Mouse (Mus musculus) midbrain, postnatal 0 days (tissue): Measurements from ENCODE around the gene Vapb. TPM values are rescaled to one million over a fixed set of nuclear protein-coding genes. Genes with fewer than 3 reads are reported as not detected.

Experiments used
- ATAC-seq: fragments of 200-750 bp; cut with Nextera tagmentation; 2 replicates; pipeline ENCODE4 v1.8.0; 2017; ENCODE audit warnings: moderate number of reproducible peaks, mild to moderate bottlenecking, moderate TSS enrichment, moderate library complexity; ENCODE audit not compliant: low FRiP score
- DNase-seq: peaks from one replicate; pipeline ENCODE4 v3.0.0-alpha.2; 2015; ENCODE audit warnings: low spot score
- H3K27ac ChIP-seq: fragments of 300-500 bp; sonication (generic); 2 replicates; pipeline ENCODE4 v1.5.1; 2014; ENCODE audit warnings: low read depth, mild to moderate bottlenecking, low read length, mixed read lengths
- H3K27me3 ChIP-seq: fragments of 300-500 bp; sonication (generic); 2 replicates; pipeline ENCODE4 v1.6.1; 2014; ENCODE audit warnings: low read length, control low read depth, mixed read lengths; ENCODE audit not compliant: insufficient read depth
- H3K36me3 ChIP-seq: fragments of 300-500 bp; sonication (generic); 2 replicates; pipeline ENCODE4 v1.6.1; 2014; ENCODE audit warnings: low read length, control low read depth, mixed read lengths; ENCODE audit not compliant: insufficient read depth
- H3K4me1 ChIP-seq: fragments of 300-500 bp; sonication (generic); 2 replicates; pipeline ENCODE4 v1.6.1; 2014; ENCODE audit warnings: mild to moderate bottlenecking, control low read depth, antibody characterized with exemption, low read length, mixed read lengths; ENCODE audit not compliant: insufficient read depth
- H3K4me2 ChIP-seq: fragments of 300-500 bp; sonication (generic); 2 replicates; pipeline ENCODE4 v1.6.1; 2014; ENCODE audit warnings: low read depth, mild to moderate bottlenecking, low read length, mixed read lengths; ENCODE audit not compliant: poor library complexity, severe bottlenecking
- H3K4me3 ChIP-seq: fragments of 300-500 bp; sonication (generic); 2 replicates; pipeline ENCODE4 v1.5.1; 2014; ENCODE audit warnings: low read depth, mild to moderate bottlenecking, low read length, moderate library complexity
- H3K9ac ChIP-seq: fragments of 300-500 bp; sonication (generic); replicated peaks from 2 replicates; pipeline ENCODE4 v1.6.1; 2014; ENCODE audit warnings: mild to moderate bottlenecking, low read length, moderate library complexity, mixed read lengths; ENCODE audit not compliant: poor library complexity, severe bottlenecking
- H3K9me3 ChIP-seq: fragments of 300-500 bp; sonication (generic); 2 replicates; pipeline ENCODE4 v1.6.1; 2016; ENCODE audit warnings: low read length, control low read depth
- CTCF ChIP-seq: IDR thresholded peaks from 2 replicates; pipeline ENCODE4 v1.5.1; 2016; ENCODE audit warnings: antibody characterized with exemption, mild to moderate bottlenecking
- WGBS: fragments of 180-500 bp; shearing (Covaris S2); extraction: QIAGEN DNeasy Blood & Tissue Kit; methylation state at CpG from one replicate; pipeline ENCODE4 v1.1.7; 2014; 5-methylcytosine and 5-hydroxymethylcytosine counted together
- polyA plus RNA-seq: library from polyadenylated mRNA; unstranded; fragments of >200 nt; fragmentation: Nextera tagmentation; extraction: Ambion mirVana; gene quantifications from 2 replicates; pipeline ENCODE4 v1.2.1, GENCODE M21; 2015
- total RNA-seq: library from RNA; depleted of rRNA; stranded (reverse); fragments of >200 nt; gene quantifications from 2 replicates; pipeline ENCODE4 v1.2.3, GENCODE M21; 2014

Vapb gene
- total and polyA plus RNA-seq, 2 experiments from 2014 or later, result 11.5 to 36.3 TPM

DNA sequence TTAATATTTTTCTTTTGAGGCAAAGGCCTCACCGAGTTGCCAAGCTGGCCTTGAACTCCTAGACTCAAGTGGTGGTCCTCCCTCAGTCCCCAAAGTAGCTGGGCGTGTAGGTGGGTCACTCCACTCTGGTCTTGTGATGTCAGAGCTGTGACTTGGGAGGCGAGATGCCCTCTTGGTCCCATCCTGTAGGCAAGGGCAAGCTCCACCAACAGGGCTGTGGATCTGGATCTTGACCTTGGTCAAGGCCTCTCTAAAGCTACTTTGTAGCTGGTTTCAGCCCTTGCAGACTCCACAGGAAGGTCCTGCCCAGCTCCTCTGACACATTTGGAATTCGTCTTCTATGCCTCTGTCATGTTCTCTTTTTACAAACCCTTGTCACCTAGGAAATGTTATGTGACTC, 11.5 kb upstream of the Vapb start:
- Histone ChIP-seq H3K36me3 (no peaks in the 10 kb centered on the region), H3K4me1 (no peaks in the 10 kb centered on the region), H3K4me3 (no peak overlapping the region), H3K9ac (no peak overlapping the region), H3K9me3 (no peaks in the 10 kb centered on the region), H3K4me2 (no peak overlapping the region), H3K27me3 (no peaks in the 10 kb centered on the region), H3K27ac (no peak overlapping the region)
- no peak for DNase-seq
- WGBS, result 86% methylated on average over 4 of the region's 4 CpGs
- no peak for ATAC-seq
- no peak for TF ChIP-seq CTCF

DNA sequence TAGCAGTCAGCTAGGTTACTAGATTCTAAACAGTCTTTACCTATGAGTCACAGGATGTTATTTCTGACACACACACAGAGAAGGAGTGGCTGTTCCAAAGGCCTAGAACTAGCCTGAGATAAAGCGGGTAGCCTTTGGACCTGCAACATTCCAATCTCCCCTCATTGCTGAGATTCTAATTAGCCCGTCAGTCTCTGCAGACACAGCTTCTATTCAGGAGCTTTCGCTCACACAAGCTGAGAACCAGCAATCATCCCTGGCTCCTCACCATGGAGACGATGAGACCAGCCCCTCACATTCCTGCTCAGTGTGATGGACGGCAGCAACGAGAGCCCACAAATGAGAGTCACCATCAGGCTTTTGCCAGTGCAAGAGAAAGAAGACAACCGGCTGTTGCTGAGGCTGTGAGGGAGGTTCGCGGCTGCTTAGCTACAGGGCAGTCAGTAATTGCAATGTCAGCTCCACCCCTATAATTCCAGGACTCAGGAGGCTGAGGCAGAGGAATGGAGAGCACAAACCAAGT, 6.8 kb upstream of the Vapb start:
- no peak overlapping the region for H3K4me3 ChIP-seq
- H3K27ac ChIP-seq, result 0 out of 2 replicates have a peak overlapping the region, but pooled peaks have one; percentile 18
- no peaks in the 10 kb centered on the region for H3K9me3 ChIP-seq
- H3K4me1 ChIP-seq, result no peaks in the 10 kb centered on the region
- DNase-seq (peak; percentile 52), ATAC-seq (peak; percentile 57)
- 6% methylated on average over 9 of the region's 9 CpGs for WGBS
- TF ChIP-seq CTCF, result no peak
- no peaks in the 10 kb centered on the region for H3K27me3 ChIP-seq
- no peak overlapping the region for H3K9ac ChIP-seq
- no peak overlapping the region for H3K4me2 ChIP-seq
- H3K36me3 ChIP-seq, result no peaks in the 10 kb centered on the region

- TF ChIP-seq CTCF, result no peak
- Histone ChIP-seq H3K9me3 (no peaks in the 10 kb centered on the region), H3K4me2 (no peak overlapping the region), H3K4me1 (peaks cover 13% of the 10 kb centered on the region; the same call in 1 of the 2 replicates), H3K36me3 (no peaks in the 10 kb centered on the region), H3K4me3 (no peak overlapping the region), H3K27me3 (no peaks in the 10 kb centered on the region), H3K9ac (no peak overlapping the region), H3K27ac (no peak overlapping the region)
- 58% methylated on average over 2 of the region's 2 CpGs for WGBS
- no peak for DNase-seq
- no peak for ATAC-seq
These were observed 2.9 kb upstream of the Vapb start for GRCm38 (mm10) chr2:173734426-173734825.

DNA sequence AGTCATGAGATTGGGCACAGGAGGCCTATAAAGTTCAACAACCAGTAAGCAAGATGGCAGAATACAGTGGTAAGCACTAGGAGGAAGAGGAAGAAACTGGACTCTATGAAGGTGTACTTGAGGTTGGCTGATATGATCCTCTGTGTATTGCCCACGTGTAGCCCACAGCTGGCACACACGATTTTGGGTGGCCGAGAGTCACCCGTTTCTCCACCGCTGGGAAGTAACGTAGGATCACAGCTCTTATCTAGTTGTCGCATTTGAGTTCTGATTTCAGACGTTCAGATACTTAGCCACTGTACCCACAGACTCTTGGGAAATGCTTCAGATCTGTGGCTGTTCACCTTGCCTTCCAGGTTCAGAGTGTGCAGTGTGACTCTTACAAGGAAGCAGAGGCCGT, 921 bp downstream of the Vapb start:
- no peak for TF ChIP-seq CTCF
- Histone ChIP-seq H3K4me2 (peak overlapping the region; percentile 60), H3K9me3 (no peaks in the 10 kb centered on the region), H3K4me1 (peaks cover 13% of the 10 kb centered on the region; the same call in 1 of the 2 replicates), H3K4me3 (peak overlapping the region; percentile 75), H3K27me3 (no peaks in the 10 kb centered on the region), H3K36me3 (no peaks in the 10 kb centered on the region), H3K27ac (peak overlapping the region; percentile 74; the same call in 1 of the 2 replicates), H3K9ac (peak overlapping the region; percentile 93; the same call in 1 of the 2 replicates)
- ATAC-seq (no peak), DNase-seq (no peak)
- WGBS, result 85% methylated on average over 9 of the region's 9 CpGs

GRCm38 (mm10) chr2:173739107-173739506, 1.8 kb downstream of the Vapb start:
- no peaks in the 10 kb centered on the region for H3K27me3 ChIP-seq
- no peak overlapping the region for H3K4me2 ChIP-seq
- H3K27ac ChIP-seq, result no peak overlapping the region
- ATAC-seq, result no peak
- no peak for TF ChIP-seq CTCF
- WGBS, result 93% methylated on average over 7 of the region's 7 CpGs
- peaks cover 13% of the 10 kb centered on the region; the same call in 1 of the 2 replicates for H3K4me1 ChIP-seq
- no peak overlapping the region for H3K9ac ChIP-seq
- H3K9me3 ChIP-seq, result no peaks in the 10 kb centered on the region
- DNase-seq, result no peak
- H3K4me3 ChIP-seq, result no peak overlapping the region
- H3K36me3 ChIP-seq, result no peaks in the 10 kb centered on the region

DNA sequence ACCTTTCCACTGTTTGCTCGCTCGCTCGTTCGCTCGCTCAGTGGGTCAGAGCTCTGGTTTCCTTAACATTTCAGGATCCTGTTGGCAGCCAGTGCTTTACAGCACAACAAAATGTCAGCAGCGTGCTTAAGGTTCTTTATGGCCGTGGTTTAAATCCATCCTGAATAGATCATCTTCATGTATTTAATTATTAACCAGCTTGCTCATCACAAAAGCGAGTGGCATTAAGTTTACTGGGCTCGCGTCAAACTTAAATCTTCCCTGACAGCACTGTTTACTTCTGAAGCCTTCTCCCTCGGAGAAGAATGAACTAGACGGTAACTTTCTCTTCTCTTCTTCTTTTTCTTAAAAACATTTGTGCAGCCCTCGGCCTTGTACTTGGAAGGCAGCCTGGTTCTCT, 4.8 kb downstream of the Vapb start:
- DNase-seq, result no peak
- ATAC-seq, result no peak
- TF ChIP-seq CTCF, result no peak
- 66% methylated on average over 13 of the region's 13 CpGs for WGBS
- Histone ChIP-seq H3K36me3 (no peaks in the 10 kb centered on the region), H3K27me3 (no peaks in the 10 kb centered on the region), H3K9me3 (no peaks in the 10 kb centered on the region), H3K4me2 (no peak overlapping the region), H3K4me3 (no peak overlapping the region), H3K9ac (0 out of 2 replicates have a peak overlapping the region, but pooled peaks have one; percentile 13), H3K4me1 (peaks cover 13% of the 10 kb centered on the region; the same call in 1 of the 2 replicates), H3K27ac (no peak overlapping the region)
